Mouse (Mus musculus) lung, embryonic 14.5 days (tissue): ENCODE measurements at regions not wholly inside any gene's neighbourhood (a gene's known extent, or its start where the extent isn't known, plus 50 kb on each side); places are given as distances from the start of the nearest gene placed in this dataset.
A peak's percentile ranks its signal among the peaks of the same experiment; 100 is the strongest.

Source experiments
- ATAC-seq: fragments of 200-750 bp; cut with Nextera tagmentation; 2 replicates; pipeline ENCODE4 v1.8.0; 2017; ENCODE audit warnings: mild to moderate bottlenecking, moderate TSS enrichment, moderate library complexity; ENCODE audit not compliant: insufficient read depth
- DNase-seq: peaks from one replicate; pipeline ENCODE4 v3.0.0-alpha.2; 2015
- H3K27ac ChIP-seq: fragments of 300-500 bp; sonication (generic); 2 replicates; pipeline ENCODE4 v1.5.1; 2014; ENCODE audit warnings: low read depth, mild to moderate bottlenecking, moderate library complexity
- H3K27me3 ChIP-seq: fragments of 300-500 bp; sonication (generic); 2 replicates; pipeline ENCODE4 v1.6.1; 2014; ENCODE audit warnings: low read length, control low read depth; ENCODE audit not compliant: insufficient read depth
- H3K36me3 ChIP-seq: fragments of 300-500 bp; sonication (generic); 2 replicates; pipeline ENCODE4 v1.6.1; 2014; ENCODE audit warnings: control low read depth; ENCODE audit not compliant: insufficient read depth
- H3K4me1 ChIP-seq: fragments of 300-500 bp; sonication (generic); 2 replicates; pipeline ENCODE4 v1.6.1; 2014; ENCODE audit warnings: antibody characterized with exemption, control low read depth; ENCODE audit not compliant: insufficient read depth
- H3K4me2 ChIP-seq: fragments of 300-500 bp; sonication (generic); 2 replicates; pipeline ENCODE4 v1.6.1; 2014; ENCODE audit warnings: mild to moderate bottlenecking
- H3K4me3 ChIP-seq: fragments of 300-500 bp; sonication (generic); 2 replicates; pipeline ENCODE4 v1.5.1; 2014; ENCODE audit warnings: low read depth, low read length
- H3K9ac ChIP-seq: fragments of 300-500 bp; sonication (generic); 2 replicates; pipeline ENCODE4 v1.6.1; 2014
- H3K9me3 ChIP-seq: fragments of 300-500 bp; sonication (generic); 2 replicates; pipeline ENCODE4 v1.6.1; 2016; ENCODE audit warnings: low read depth, low read length, control low read depth
- CTCF ChIP-seq: IDR thresholded peaks from 2 replicates; pipeline ENCODE4 v1.5.1; 2016; ENCODE audit warnings: antibody characterized with exemption, low read depth
- WGBS: fragments of 180-500 bp; shearing (Covaris S2); extraction: QIAGEN DNeasy Blood & Tissue Kit; methylation state at CpG from one replicate; pipeline ENCODE4 v1.1.7; 2014; 5-methylcytosine and 5-hydroxymethylcytosine counted together

- ATAC-seq (peak; percentile 28; the same call in 1 of the 2 replicates), DNase-seq (peak; percentile 50)
- H3K36me3 ChIP-seq = no peaks in the 10 kb centered on the region
- H3K27ac ChIP-seq = no peak overlapping the region
- WGBS = 74% methylated on average over 9 of the region's 9 CpGs
- H3K9ac ChIP-seq = no peak overlapping the region
- no peaks in the 10 kb centered on the region for H3K27me3 ChIP-seq
- no peak overlapping the region for H3K4me2 ChIP-seq
- no peak overlapping the region for H3K4me3 ChIP-seq
- no peak for TF ChIP-seq CTCF
- no peaks in the 10 kb centered on the region for H3K9me3 ChIP-seq
- H3K4me1 ChIP-seq = no peaks in the 10 kb centered on the region
Observed at GRCm38 (mm10) chr14:56313969-56314368, 50.9 kb upstream of the Atp12a start.

- TF ChIP-seq CTCF = peak; percentile 89
- H3K4me2 ChIP-seq = no peak overlapping the region
- no peaks in the 10 kb centered on the region for H3K9me3 ChIP-seq
- no peaks in the 10 kb centered on the region for H3K36me3 ChIP-seq
- no peaks in the 10 kb centered on the region for H3K4me1 ChIP-seq
- H3K4me3 ChIP-seq = no peak overlapping the region
- H3K27ac ChIP-seq = no peak overlapping the region
- WGBS = 30% methylated on average over 7 of the region's 7 CpGs
- no peak overlapping the region for H3K9ac ChIP-seq
- ATAC-seq = peak; percentile 17; the same call in 1 of the 2 replicates
- DNase-seq = peak; percentile 82
- H3K27me3 ChIP-seq = no peaks in the 10 kb centered on the region
Observed at GRCm38 (mm10) chr14:56314459-56314858, 50.4 kb upstream of the Atp12a start.
